Mouse (Mus musculus) kidney, postnatal 36 days (tissue): ENCODE measurements at regions not wholly inside any gene's neighbourhood (a gene's known extent, or its start where the extent isn't known, plus 50 kb on each side); places are given as distances from the start of the nearest gene placed in this dataset.
A peak's percentile ranks its signal among the peaks of the same experiment; 100 is the strongest.
"Not testable (repeated sequence)": the region's sequence is repeated elsewhere in the genome, so short reads cannot be mapped to it uniquely, and the experiment has no call there.

Experiments
- DNase-seq, 2 experiments: peaks; one replicate each; pipeline ENCODE4 v3.0.0; 2021 to 2022; ENCODE audit warnings: mixed read lengths in 2 of 2

DNA sequence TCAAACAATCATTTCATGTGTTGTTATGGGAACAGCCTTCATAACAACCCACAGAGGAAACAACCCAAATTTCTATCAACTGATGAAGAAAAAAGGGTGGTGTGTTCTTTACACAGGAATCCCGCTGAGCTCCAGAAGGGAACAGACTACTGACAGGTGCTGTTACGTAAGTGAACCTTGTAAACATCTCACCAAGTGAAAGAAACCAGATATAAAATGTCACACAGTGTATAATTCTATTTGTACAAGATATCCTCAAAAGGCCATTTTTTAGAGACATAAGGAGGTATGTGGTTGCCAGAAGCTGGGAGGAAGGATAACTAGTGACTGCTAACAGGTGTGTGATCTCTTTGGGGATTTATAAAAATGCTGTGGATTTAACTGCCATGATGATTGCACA is 119.9 kb downstream of the Plod2 start:
- no peak for DNase-seq

DNA sequence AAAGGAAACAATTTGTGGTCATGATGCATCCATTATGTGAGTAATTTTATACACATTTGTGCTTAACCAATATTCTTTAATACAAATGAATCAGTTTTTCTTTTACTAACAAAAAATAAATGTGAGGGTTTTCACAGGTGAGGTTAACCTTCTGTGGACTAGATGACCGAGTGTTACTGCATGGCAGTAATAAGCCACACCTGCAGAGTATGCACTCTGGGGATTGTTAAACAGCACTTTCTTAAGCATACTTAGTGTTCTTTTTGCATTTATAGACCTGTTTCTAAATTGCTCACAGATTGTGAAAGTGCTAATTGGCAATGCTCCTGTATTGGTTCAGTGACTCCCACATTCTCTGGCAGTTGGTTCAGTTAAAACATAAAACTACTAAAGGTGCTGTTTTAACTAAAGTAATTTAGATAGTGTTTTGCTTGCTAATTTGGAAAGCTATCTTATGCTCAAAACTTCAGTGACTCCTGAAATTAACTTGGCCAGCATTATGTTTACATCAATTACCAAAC is 125.4 kb downstream of the Plod2 start:
- no peak for DNase-seq

DNA sequence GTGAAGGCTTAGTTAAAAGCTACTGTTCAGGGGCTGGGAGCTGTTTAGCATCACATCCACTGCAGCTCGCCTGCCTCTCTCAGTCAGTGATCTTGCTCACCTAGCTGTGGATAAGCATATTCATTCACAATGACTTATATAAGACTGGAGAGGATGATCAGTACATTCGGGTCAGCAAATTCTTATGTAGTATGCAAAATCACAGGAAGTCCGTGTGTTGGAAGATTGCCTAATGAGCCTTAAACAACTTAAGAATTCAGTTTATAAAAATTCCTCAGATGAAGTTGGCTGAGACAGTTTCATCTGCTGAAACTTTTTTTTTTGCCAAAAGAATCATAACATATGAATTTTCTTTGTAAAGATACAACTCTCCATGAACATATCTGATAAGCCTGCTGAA is 129.9 kb downstream of the Plod2 start:
- no peak for DNase-seq

DNA sequence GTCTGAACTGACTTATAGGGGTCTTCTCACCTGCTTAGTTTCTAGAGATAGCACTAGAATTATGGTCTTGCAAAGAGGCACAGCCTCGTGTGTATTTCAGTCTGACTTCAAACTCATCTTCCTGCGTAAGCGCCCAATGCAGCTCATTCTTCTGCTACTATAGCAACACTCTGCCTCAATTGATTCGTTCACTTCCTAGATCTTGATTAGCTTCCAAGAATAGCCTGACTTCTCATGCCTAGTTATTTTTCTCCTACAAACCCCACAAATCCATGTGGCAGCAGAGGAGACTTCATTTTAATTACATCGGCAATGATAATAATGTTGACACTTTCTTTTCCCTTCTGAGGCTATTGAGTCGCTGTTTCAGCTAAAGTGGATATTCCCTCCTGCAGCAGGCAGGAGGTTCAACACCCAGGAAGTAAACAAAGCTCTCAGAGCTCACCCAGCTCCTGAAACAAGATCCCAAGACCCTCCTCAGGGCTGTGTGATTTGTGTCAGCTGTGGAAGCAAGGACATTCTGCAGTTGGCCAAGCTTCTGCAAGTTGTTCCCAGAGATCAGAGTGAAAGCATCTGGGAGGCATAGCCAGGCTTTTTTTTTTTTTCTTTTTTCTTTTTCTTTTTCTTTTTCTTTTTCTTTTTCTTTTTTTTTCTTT is 152.5 kb downstream of the Plod2 start:
- no peak for DNase-seq

DNA sequence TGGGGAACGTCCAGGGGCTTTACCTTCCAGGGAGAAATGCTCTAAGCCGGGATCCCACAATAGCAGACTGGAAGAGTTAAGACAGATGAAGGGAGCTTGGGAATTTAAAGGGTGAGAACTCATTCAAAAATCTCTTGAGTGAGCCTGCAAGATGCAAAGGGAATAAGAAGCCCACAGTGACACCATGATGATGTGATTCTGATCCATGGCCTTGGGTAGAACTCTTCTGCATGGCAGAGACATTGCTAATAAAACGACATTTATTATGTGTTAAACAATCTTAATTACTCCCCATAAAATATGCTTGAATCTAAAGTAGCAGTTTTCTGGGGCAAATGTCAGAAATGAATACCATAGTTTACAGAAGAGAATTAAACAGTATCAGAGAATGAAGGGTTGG is 155.9 kb downstream of the Plod2 start:
- DNase-seq = no peak

DNA sequence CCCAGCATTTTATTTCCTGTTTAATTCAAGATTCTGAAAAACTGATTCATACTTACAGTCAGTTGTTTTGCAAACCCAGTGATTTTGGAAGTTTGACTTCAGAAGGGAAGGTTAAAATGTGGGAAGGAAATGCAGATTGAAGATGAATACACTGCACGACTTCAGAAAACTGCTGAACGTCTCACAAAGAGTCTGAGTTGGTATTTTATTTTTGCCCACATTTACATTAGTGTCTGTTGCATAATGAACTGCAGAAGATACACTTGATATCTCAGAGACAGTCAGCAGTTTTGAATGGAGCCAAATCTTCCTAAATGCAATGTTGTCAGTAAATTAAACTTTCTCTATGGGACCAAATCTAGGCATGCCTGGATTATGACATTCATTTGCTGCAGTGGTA is 162.7 kb downstream of the Plod2 start:
- no peak for DNase-seq

DNA sequence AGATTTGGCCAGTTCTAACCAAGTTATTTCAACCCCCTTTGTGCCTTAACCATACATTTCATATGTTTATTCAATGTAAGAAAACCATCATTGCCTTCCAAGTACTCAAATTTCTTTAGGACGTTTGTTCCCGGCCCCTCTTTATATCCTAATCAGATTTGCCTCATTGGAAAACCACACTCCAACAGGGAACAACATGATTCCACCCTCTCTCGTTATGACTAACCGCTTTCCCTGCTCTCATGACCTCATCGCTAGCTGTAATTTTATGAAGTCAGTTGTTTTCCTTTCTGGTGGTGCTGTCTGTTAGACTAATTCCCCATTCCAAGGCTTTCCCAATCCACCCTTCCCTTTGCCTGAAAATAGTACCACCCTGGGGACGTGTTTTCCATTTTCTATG is 165.0 kb downstream of the Plod2 start:
- no peak for DNase-seq

DNA sequence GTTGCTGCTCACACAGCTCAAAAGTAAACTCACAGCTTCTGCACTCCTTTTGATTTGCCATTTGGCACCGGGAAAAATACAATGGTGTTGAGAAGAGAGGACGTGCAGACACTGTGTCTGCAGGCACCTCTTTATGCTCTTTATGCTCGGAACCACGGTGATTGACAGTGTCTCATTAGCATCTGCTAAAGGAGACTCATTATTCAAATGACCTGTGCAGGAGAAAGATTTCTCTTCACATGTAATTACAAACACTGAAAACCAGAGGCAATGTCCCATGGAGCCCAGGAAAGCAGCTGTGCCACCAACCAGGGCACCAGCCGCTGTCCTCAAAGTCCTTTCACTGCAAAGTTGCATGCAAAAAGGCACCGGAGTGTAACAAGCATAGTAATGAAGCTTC is 175.2 kb downstream of the Plod2 start:
- no peak for DNase-seq

DNA sequence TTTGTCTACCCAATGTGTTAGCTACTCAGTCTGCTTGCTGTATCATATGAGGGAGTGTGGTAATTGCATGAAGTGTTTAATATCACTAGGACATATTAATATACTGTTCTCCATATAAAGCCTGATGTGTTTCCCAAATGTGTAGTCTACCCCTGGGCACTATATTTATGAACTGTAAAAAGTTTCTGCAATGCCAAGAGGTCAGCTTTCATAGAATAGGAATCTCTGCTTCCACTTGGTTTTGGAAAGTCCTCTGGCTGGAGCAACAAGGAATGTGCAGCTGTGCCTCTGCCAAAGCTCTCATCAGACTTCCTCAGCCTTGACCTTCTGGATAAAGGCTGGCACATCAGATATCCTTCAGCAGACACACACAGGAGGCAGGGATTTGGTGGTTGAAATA is 176.3 kb downstream of the Plod2 start:
- no peak for DNase-seq

DNA sequence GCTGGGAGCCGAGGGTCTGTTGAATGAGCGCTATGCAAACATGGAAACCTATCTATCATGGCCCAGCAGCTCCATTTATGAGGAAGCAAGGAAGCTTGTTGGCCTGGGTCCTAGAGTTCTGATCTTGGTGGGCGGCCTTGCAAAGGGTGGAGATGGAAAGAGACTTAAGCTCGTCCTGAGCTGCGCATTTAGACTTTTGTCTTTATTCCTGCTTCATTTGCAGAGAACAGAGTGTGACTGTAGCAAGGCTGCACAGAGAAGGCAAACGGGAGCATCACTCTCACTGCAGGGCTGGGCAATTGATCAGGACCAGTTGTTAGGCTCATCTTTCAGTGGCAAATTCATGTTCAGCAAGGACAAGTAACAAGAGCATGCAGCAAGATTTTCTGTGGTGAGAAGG is 177.2 kb downstream of the Plod2 start:
- DNase-seq = no peak

DNA sequence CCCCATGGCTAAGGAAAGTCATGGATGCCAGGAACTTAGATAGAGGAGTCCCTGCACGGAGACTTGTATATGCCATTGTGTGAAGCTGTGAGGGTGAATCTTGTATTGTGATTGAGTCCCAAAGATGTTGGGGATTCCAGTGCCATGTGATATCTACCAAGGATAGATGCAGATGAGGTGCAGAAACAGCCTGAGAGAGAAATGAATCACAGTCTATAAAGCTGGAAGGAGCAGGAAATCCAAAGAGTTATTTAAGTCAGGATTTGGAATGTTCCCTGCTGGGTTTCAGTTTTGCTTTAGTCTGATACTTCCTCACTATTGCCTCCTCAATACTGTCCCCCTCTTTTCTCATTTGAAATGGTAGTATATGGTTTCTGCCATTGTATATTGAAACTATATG is 186.8 kb downstream of the Plod2 start:
- DNase-seq = no peak

DNA sequence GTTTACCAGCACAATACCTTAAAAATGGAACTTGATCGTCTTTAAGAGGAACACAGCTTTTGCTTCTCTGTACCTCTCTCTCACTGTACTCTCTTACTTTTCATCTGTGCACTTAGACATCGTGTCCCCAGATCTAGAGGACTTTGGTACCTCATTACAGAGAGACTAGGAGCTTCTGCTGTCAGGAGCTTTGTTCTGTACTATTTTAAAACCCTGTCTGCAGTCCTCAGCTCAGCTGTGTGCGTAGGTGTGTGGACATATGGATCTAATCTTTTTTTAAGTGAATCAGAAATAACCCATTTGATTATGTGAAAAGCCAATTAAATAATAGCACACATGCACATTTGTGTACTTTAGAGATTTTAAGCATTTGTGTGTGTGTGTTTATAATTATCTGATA is 189.4 kb downstream of the Plod2 start:
- no peak for DNase-seq

DNA sequence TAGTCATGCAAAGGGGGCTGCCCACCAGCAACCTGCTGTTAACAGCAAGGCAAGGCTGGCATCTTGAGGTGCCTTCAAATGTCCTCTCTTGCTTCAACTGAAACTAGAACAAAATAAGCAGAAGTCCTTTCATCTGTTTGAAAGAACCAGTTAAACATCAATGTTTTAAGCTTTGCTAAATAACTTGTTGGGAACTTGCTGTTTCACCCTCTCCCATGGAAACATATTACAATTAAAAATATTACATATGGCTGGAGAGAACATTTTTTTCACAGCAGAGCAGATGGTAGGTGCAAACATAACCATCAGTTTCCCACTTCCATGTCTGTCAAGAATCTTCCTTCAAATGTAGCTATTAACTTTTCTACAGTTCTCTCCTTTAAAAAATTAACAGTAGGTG is 225.5 kb downstream of the Plod2 start:
- DNase-seq = no peak

DNA sequence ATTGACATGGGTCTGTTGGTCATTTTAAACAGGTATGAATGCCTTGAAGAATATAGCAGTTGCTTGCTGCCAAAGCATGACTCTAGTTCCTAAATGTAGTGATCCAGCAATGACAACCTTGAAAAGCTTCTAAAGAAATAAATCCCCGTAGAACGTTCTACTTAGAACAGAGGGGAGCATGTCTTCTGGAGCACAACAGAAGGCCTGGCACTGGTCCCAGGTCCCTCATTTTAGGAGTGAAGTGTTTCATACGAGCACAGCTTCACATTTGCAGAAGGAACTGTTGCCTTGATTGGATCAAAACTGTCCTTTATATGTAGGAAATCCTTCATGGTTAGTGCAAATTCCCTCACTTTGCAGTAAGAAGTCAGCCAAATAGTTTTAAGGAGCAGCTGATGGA is 226.4 kb downstream of the Plod2 start:
- DNase-seq = no peak

DNA sequence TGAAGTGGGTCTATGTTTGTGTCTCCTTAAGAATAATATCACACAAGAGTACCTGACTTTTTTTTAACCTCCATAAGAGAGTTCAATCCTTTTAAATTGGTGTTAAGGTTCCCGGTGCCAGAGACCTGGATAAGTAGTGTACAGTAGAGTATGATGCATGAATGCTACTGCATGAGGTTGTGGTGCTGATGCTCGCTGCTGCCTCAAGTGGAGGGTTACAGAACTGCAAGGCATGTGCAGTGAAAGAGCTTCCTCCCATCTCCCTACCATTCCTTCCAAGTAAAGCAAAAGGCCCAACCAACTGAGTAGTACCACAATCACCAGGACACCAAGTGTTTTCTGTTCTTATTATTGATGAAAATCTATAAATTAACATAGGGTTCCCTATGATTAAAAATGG is 227.5 kb downstream of the Plod2 start:
- DNase-seq = peak; percentile 4 to 62

DNA sequence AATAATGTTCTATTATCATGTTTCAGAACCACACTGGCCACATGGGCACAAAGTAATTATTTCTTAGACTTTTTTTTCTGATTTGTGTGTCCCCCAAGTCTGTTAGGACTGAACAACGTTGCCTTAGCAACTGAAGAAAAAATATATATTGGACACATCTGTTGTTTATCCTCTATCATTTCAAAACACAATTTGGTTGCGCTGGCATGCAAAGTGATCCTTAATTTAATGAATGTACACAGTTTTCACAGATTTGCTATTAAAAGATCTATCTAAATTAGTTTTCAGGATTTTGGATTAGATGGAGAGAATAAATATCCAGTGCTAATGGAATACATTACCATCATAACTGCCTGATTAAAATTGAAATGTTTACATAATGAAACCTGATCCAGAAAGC is 229.0 kb downstream of the Plod2 start:
- no peak for DNase-seq

DNA sequence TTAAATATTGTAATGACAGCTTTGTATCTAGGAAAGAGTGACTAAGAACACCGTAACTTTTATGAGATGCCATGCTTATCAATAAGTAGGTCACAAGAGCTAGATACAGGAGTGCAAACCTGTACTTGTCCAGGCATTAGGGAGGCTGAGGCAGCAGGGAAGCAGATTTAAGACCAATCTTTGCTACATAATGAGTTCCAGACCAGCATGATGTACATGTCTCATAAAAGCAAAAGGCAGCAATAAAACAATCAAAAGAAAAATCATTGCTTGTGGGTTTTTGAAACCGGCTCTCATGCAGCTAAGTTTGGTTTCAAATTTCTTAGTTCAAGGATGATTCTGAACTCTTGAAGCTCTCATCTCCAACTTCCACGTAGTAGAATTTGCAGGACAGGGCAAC is 229.7 kb downstream of the Plod2 start:
- no peak for DNase-seq

DNA sequence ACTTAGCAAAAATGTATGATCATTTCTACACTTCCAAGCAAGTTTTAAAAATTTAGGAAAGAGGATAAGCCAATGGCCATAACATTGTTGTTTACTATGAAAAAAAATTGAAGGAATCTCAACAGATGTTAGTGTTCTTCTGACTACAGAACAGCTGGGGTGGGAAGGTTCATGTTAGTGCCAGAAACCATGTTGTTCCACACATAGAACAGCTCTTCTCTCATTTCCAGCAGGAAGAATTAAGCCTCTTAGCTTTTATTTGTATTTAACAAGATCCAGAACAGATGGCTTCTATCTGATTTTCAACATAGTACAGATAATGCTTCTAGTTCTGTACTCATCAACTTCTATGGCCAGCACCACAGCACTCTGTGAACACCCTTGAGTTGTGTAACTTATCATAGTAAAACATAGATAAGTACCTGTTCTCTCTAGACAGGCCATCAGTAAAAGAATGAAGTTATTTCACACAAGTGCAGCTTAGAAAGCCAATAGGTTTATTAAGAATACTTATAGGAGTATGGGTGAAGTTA is 241.0 kb downstream of the Plod2 start:
- no peak for DNase-seq

DNA sequence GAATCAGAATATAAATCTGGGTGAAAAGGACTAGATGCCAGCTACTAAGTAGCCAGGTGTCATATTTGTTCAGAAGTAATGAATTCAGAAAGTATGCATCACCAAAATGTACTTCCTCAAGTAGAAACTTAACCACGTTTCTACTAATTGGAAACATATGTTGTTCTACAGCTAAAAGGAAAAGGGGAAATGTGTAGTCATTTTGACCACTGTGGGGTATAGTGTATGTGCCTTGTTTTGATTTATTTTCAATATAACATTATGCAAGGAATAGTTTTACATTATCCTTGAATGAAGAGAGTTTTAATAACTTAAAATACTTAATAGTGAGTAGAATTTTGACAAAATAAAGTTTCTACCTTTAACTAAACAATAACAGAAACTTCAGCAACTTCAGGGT is 257.7 kb downstream of the Plod2 start:
- no peak for DNase-seq

DNA sequence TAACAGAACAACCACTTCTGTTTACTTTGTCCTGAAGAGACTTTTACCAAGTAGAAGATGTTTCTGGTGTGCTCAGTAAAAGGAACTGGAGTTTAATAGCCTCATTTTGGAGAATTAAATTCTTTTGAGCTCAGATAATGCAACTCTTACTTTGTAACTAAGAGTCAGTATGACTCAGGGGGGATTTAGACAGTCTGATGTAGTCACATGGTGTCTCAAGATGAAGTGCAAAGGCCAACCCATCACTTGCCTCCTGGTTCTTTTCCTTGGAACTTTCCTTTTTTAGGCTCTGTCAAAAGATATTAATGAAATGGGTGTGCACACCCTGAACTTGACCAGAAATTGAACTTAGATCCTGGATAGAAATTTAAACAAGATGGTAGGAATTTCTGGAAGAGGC is 267.4 kb downstream of the Plod2 start:
- no peak for DNase-seq

DNA sequence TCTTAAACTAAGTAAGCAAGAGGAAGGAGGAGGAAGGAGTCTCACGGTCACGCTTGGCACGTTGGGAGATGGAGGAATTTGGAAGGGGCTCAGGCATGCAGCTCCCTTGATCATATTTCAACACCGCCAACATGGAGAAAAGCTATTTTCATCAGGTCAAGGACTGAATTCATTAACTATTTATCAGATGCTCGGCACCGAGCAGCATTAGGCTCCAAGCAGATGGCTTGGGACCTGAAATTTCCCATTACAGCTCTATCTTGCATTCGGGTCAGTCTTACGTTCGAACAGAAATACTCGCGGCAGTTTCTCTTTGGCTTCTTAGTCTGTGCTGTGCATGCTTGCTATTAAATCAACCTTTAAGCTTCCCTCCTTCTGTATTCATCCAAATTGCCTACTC is 278.7 kb downstream of the Plod2 start:
- no peak for DNase-seq

DNA sequence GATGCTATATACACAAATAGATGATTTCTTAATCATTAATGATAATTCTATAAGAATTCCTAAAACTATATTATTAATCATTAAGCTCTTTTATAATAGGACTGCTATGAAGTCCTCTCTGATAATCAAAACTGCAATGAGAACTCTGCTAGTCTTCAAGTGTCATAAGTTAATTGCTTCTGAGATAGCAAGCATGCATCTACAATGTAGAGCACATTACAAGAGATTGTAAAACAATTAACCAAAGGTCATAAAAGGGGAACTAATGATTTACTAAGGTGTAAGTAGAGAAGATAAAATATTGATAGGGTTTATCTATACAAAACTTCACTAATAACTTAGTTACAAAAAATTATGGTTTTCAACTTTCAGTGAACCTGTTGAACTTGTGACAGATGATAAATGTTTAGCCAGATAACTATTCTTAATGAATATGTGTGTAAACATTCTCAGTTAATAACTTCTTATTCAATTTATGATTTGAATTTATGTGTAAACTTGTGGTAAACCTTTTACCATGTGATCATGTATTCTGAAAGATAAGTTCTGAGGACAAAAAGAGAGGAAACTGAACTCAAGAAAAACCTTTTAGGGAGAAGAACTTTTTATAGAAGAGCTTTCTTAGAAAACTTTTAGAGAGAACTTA is 284.8 kb downstream of the Plod2 start:
- no peak for DNase-seq

DNA sequence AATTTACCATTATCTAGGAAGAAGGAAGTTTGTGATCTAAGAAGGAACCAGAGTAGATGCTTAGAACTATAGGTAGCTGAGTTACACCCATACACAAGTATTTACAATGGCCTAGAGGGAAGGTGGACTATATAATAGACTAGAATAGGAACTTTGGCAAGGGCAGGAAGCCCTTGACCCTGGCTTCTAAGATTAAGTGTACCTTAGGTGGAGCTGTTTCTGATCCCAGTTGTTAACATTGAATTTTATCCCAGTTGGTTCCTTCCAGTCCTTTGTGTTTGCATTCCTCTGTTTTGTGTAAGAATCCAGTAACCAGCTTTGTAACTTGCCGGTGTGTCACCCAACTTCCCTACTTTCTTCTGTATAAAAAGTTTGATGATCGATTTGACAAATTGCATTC is 294.1 kb downstream of the Plod2 start:
- not testable (repeated sequence) for DNase-seq

DNA sequence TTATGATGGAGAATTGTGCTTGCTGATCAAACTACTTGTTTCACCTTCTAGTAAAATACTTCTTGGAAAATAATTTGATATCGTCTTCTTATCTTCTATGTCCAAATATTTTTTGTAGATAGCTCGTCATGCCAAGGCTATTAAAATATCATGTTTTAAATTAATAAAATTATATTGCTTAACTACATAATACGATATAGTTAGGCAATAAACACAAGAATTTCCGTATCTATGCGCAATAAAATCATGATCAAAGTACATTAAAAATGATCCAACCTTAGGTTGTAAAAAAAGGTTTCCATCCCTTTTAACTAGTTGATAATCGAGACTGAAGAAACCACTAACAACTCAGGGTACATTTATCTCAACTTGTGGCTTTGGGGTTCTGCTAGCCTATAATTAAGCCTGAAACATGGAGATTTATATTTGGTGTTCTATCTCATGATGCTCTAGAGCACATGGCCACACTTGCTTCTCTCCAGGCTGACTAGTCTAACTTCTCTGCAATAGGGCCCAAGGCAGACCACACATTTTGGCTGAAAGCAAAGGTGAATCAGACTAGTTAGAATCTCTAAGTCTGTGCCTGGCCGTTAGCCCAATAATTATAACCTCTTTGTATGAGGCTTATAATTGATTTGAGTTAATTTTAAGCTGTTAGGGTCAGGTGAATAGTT is 314.5 kb downstream of the Plod2 start:
- no peak for DNase-seq
